Mouse (Mus musculus): ENCODE data around the gene Sugp1.

- TF ChIP-seq POLR2A (IDR thresholded peaks at IDR 0.05; ENCODE audit: insufficient read depth, low read depth, low read length) (no peak), CTCF (IDR thresholded peaks at IDR 0.05; ENCODE audit: insufficient read depth, low read depth, low read length) (no peak)
These were observed 29.9 kb downstream of the Sugp1 start, which contains the start of gene Tm6sf2 for GRCm38 (mm10) chr8:70072441-70073069.

Data from olfactory bulb, adult 2 months (tissue).